Mouse (Mus musculus): ENCODE data around the gene Krtap4-16.

DNA sequence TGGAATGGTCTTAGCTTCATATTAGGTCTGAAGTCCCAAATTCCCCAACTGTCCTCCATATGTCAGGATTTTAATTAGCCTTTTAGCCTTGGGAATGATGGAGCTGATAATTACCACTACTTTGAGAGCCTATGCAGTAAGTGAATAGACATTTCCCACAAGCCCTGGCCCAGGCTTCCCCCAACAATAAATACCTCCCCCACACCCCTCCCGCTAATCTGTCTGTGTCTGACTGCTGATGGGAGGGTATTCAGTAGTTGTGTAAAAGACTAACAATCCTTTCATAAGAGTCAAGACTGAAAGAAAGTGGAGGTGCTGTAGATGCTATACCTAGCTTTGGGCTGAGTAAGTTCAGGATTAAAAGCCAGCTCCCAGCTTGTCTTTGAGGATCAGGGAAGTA, 9.2 kb downstream of the Krtap4-16 start:
- TF ChIP-seq CTCF (IDR thresholded peaks at IDR 0.05; ENCODE audit: borderline replicate concordance, control insufficient read depth, extremely low read depth, insufficient read depth, low read length, poor library complexity), result no peak
- no peak for TF ChIP-seq POLR2A (IDR thresholded peaks at IDR 0.05; ENCODE audit: control insufficient read depth, extremely low read depth, insufficient read depth, low read length, poor library complexity)
